Mouse (Mus musculus): ENCODE results near the gene Pilra. TPM values are rescaled to one million over a fixed set of nuclear protein-coding genes. Genes with fewer than 3 reads are reported as not detected.

Pilra gene
- total RNA-seq, 2 experiments from 2014 or later, result 1.7 to 1.9 TPM

DNA sequence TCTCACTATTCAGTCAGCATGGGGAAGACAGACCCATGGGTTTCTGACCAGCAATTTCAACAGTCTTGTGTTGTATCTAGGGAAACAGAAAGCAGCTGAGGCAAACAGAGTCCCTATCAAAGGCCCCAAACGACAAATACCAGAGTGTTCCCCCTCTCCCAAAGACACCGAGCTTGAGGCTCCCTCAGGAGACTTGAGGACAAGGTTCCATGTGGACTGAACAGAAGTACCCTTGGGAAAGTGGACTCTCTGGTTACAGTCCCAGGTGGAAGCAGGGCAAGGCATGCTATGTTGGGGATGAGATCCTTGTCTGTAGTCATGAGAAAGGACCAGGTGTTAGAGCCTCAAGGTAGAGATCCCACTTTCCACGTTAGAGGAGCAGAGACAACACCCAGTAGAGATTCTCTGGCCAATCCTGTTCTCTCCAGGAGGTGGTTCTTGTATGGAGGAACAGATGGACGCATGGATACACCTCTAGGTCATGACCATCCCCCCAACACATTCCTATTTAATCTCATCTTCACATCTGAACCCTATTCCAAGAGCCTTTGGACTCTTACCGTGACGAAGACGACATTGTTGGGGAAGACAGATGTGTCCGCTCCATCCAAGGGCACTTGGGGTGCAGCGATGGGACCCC lies 52.1 kb downstream of the Pilra start:
- intact Hi-C loops (cut with DNase I), result no loop called here
- no peak for DNase-seq (ENCODE audit: low spot score)

DNA sequence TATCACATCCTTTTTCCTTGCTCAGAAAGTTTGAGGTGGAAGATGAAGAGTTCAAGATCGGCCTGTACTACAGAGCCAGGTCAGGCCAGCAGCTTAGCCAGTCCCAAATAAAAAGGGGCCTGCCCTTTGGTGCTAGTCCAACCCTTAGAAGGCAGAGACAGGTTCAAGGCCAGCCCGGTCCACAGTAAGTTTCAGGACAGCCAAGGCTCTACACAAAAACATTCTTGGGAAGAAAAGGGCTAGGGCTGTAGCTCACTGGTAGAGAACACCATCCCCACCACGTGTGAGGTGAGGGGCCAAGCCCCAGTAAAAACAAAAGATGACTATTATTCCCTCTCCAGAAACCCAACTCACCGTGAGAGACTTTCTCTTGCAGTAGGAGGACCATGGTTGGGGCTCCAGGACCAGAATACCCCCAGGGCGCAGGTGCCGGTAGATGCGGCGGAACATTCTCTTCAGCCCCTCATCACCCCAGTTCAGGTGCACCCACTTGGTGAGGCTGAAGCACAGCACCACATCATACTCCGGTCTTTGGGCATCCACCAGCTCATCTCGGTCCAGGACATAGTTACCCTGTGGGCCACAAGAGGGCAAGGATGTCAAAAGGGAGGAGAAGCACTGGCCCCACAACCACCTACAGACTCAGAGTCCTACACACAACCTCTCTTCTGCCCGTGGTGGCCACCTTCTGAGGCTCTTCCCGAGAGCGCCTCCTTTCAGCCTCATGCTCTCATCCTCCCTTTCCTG lies 53.1 kb downstream of the Pilra start:
- DNase-seq (ENCODE audit: low spot score), result no peak
- intact Hi-C loops (cut with DNase I), result no loop called here

DNA sequence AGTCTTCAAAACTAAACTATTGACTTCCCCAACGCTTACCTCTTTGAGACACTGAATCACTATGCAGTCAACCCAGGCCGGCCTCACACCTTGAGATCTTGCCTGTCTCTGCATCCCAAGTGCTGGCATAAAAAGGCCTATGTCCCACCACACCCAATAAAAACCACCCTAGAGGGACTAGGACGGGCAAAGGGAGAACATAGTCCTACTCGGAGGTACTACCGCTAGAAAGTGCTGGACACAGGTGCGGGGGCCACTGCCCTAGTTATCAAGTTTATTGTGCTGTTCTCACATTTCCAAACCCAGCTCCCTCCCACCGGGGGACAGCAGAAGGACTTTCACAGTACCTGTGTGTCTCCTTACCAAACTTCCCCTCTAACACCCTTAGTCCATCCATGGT lies 54.4 kb downstream of the Pilra start:
- intact Hi-C loops (cut with DNase I), result no loop called here
- DNase-seq (ENCODE audit: low spot score), result no peak

DNA sequence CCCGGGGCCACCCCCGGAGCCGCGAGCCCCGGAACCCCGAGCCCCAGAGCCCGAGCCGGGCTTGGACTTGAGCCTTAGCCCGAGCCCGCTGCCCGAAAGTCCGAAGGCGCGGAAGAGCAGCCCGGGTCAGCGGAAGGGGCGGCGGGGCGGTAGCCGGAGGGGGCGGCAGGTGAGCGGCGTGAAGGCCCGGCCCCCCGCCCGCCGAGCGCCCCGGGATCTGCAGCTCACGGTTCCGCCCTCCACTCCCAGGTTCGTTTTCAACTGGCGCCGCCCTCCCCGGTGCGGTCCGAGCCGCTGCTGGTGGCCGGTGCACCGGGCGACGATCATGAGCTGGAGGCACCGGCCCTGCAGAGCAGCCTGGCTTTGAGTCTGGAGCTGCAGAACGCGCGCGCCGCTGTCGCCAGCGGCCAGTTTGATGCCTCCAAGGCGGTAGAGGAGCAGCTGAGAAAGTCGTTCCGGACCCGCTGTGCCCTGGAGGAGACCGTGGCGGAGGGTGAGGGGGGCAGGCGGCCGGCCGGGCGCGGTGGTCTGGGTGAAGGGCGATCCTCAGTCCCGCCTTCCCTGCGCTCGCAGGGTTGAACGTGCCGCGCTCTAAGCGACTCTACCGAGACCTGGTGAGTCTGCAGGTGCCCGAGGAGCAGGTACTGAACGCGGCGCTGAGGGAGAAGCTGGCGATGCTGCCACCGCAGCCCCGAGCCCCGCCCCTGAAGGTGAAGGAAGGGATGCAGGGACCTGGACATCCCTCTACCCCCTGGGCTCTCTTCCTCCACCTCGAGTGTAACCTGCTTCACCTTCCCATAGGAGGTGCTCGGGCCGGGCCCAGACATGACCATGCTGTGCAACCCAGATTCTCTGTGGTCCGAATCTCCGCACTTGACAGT lies 56.8 kb downstream of the Pilra start:
- intact Hi-C loops (cut with DNase I), result loop anchor here (5.0 kb wide), 2 partner anchors 442 to 792 kb away; partner anchors contain the start of genes Plod3 and Znhit1
- no peak for DNase-seq (ENCODE audit: low spot score)

DNA sequence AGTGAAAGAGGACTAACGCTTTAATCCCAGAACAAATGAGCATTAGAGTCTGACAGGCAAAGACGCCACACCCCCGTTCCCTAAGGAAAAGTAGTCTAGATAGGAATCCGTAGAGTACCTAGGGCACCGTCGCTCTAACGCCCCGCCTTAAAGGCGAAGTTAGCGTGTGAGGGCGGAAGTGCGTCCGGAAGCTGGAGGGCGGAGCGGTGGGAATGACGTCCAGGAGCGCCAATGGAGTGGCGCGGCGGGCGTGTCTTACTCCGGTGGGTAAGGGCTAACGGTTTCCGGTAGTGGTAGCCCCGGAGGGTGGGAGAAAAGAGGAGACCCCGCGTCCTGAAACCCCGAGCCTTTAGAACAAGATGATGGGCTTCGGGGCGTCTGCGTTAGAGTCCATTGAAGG lies 57.4 kb downstream of the Pilra start, which contains the start of gene Ppp1r35:
Ppp1r35 (plus strand) TSS at position 215 of the 400 bp plus-strand sequence.
- DNase-seq (ENCODE audit: low spot score), result peak; percentile 91
- intact Hi-C loops (cut with DNase I), result loop anchor here (5.0 kb wide), 2 partner anchors 441 to 791 kb away; partner anchors contain the start of genes Plod3 and Znhit1

DNA sequence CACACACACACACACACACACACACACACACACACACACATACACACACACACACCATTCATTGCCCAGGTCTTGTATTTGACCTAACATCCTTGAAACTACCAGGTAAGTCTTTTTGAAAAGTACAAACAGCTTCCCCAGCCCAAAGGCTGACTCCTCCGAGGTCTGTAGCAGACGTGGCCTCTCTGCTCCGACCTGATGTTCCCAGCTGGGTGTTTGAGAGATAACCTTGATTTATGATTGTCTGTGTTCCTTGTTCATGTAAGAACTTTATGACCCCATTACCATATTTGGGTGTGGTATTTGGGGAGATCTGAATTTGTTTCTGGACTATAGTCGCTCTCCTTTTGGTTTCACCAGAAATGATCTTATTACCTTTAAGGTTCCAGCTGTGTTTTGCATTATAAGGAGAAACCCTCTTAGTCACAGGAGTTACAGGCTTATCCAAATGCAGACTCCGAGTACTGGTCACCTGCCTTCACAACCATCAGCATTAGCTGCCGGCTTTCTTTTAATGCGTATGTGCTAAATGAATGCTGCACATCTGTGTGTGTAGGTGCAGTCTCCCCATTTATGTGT lies 58.7 kb downstream of the Pilra start:
- intact Hi-C loops (cut with DNase I), result loop anchor here (5.0 kb wide), 2 partner anchors 440 to 790 kb away; partner anchors contain the start of genes Plod3 and Znhit1

GRCm38 (mm10) chr5:137776408-137776918 lies 59.6 kb downstream of the Pilra start:
- DNase-seq (ENCODE audit: low spot score), result no peak
- intact Hi-C loops (cut with DNase I), result loop anchor here (5.0 kb wide), 2 partner anchors 439 to 789 kb away; partner anchors contain the start of genes Plod3 and Znhit1

More for the DNA sequence above, 58.7 kb downstream of the Pilra start:
- DNase-seq (ENCODE audit: low spot score), result no peak

- intact Hi-C loops (cut with DNase I), result loop anchor here (5.0 kb wide), 2 partner anchors 438 to 788 kb away; partner anchors contain the start of genes Plod3 and Znhit1
- no peak for DNase-seq (ENCODE audit: low spot score)
Observed at GRCm38 (mm10) chr5:137775587-137776290, 60.3 kb downstream of the Pilra start.

GRCm38 (mm10) chr5:137772755-137773154 lies 63.3 kb downstream of the Pilra start:
- DNase-seq (ENCODE audit: low spot score), result no peak
- intact Hi-C loops (cut with DNase I), result no loop called here

Other genes with a start within 250 kb of the Pilra start
- 10 to 100 TPM; 16.2 to 17.5 TPM for gene Mospd3, start 235.2 kb downstream of the Pilra start, total RNA-seq (2021)
- 10 to 100 TPM; 66.9 to 71.3 TPM for gene Pcolce, start 222.5 kb downstream of the Pilra start, total RNA-seq (2021)
- under 1 TPM; 0.11 to 0.36 TPM for gene Fbxo24, start 207.3 kb downstream of the Pilra start, total RNA-seq (2021)
- 10 to 100 TPM; 17.6 to 18.2 TPM for gene Lrch4, start 207.2 kb downstream of the Pilra start, total RNA-seq (2021)
- 1 to 10 TPM; 3.2 to 4.5 TPM for gene Gm20605, start 207.1 kb downstream of the Pilra start, total RNA-seq (2021)
- 1 to 10 TPM; 3.0 to 3.9 TPM for gene Sap25, start 194.9 kb downstream of the Pilra start, total RNA-seq (2021)
- under 1 TPM; 0.29 to 0.48 TPM for gene Irs3, start 190.6 kb downstream of the Pilra start, total RNA-seq (2021)
- gene Agfg2, start 151.6 kb downstream of the Pilra start, total RNA-seq (2021), result 10 to 100 TPM; 11.8 to 13.3 TPM
- under 1 TPM; 0.98 to 0.99 TPM for gene Nyap1, start 94.7 kb downstream of the Pilra start, total RNA-seq (2021)
- gene Tsc22d4, start 90.6 kb downstream of the Pilra start, total RNA-seq (2021), result 100 to 1,000 TPM; 282 to 288 TPM
- gene Ppp1r35, start 57.4 kb downstream of the Pilra start, total RNA-seq (2021), result 10 to 100 TPM; 11.1 to 13.4 TPM
- gene Mepce, start 48.6 kb downstream of the Pilra start, total RNA-seq (2021), result 10 to 100 TPM; 20.6 to 29.3 TPM
- under 1 TPM; 0.57 to 0.89 TPM for gene Zcwpw1, start 48.5 kb downstream of the Pilra start, total RNA-seq (2021)
- gene Pilrb1, start 21.8 kb upstream of the Pilra start, total RNA-seq (2021), result under 1 TPM; 0.61 to 0.83 TPM
- gene Pilrb2, start 35.5 kb upstream of the Pilra start, total RNA-seq (2021), result under 1 TPM in 1 of 2 experiments, not detected in 1; 0.81 TPM
- under 1 TPM; 0.17 to 0.31 TPM for gene Cyp3a13, start 85.3 kb upstream of the Pilra start, total RNA-seq (2021)
- gene Gjc3, start 126.8 kb upstream of the Pilra start, total RNA-seq (2021), result under 1 TPM; 0.26 to 0.42 TPM
- gene Azgp1, start 145.2 kb upstream of the Pilra start, total RNA-seq (2021), result not detected
- not detected for gene Smok3a, start 185.0 kb upstream of the Pilra start, total RNA-seq (2021)
- gene Smok3b, start 185.1 kb upstream of the Pilra start, total RNA-seq (2021), result not detected
- gene Smok3c, start 216.9 kb upstream of the Pilra start, total RNA-seq (2021), result not detected
- 10 to 100 TPM; 14.3 to 16.2 TPM for gene Zkscan1, start 248.8 kb upstream of the Pilra start, total RNA-seq (2021)